Mouse (Mus musculus) frontal cortex, postnatal 14 days (tissue): ENCODE data around the gene Grin2b.
"Not testable (repeated sequence)": the region's sequence is repeated elsewhere in the genome, so short reads cannot be mapped to it uniquely, and the experiment has no call there.

Experiments used
- DNase-seq, 2 experiments: peaks; one replicate each; pipeline ENCODE4 v3.0.0; 2022; ENCODE audit warnings: low spot score in 2 of 2

The Grin2b gene

DNA sequence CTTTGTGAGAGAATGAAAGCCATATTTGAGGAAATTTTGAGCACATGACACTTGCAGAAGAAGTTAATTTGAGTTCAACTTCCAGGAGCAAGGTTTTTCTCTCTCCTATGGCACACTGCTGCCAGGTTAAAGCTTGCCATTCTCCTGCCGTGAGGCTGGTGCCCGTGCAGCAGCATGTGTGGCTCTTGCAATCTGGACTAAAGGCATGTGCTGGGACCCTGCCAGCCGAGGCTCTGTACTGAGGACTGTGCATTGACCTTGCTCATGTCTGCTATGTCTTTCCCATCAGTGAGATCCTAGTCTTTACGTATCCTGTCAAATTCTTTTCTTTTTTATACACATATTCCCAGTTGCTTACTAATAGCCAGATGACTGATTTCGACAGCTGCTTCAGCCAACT, 268.9 kb downstream of the Grin2b start:
- DNase-seq: no peak

DNA sequence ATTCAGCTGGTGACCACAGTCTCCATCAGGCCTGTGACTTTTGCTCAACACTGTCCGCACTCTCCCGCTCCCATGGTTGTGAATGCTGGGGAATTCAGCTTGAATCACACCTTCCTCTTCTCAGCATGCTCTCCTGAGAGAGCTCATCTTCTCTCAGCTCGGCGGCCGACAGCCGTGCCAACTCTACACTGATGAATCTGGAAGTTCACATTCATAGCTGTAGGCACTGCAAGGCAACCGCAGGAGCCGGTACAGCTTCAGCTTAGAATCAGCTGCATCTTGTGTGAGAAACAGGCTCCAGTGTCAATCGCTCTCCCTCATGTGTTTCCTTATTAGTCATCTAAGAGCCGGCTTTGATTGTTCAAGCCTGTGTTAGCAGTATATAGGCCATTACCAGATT, 272.9 kb downstream of the Grin2b start:
- DNase-seq: no peak

DNA sequence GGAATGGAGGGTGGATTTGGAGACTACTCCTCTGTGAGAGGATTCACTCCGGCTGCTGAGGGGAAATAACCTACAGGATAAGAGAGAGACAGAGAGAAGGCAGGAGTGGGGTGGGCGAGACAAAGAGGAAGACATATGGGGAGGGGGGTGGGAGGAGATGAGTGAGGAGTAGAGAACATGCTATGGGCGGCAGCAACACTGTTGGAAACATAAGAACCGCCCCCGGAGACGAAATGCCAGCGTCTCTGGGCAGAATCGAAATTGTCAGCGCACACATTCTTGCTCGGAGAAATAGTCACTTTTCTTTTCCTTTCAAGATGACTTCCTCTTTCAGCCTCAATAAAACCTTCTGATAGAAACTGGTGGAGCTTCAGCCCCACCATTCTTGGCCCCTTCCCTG, 274.1 kb downstream of the Grin2b start:
- peak; percentile 52 to 58 for DNase-seq

DNA sequence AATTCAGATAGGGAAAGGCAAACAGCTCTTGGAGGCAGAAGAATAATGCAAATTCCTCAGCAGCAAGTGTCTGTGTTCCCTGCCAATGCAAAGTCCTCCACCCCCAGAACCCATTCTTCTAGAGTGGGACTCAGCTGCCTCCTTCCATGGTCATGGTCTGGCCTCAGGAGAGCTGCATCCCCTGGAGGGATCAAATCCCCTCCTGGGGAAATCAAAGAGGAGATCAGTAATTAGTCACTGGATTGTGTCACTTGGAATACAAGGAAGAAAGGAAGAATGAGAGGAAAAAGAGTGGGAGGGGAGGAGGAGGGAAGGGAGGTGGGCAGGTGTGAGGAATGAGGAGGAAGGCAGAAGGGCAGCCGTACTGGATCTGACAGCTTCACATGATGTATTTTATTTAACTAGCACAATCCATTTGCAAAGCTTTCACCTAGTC, 278.5 kb downstream of the Grin2b start:
- DNase-seq: no peak

DNA sequence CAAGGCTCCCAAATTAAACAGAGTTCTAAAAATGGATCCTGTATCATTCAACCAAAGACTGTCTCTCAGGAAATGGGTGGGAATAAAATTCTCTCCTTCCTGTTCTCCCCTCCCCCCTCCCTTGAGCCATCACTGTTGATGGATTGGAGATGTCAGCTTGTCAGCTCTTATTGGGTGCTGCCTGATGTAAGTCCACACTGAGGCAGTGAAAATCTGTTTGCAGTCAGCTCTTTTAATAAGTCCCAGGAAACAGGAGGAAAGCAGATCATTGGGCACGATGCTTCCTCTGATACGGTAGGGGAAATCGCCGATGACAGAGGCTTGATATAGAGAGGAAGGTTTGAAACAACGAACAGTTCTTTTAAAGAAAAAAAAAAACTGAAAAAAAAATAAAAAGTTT, 290.7 kb downstream of the Grin2b start:
- no peak for DNase-seq

DNA sequence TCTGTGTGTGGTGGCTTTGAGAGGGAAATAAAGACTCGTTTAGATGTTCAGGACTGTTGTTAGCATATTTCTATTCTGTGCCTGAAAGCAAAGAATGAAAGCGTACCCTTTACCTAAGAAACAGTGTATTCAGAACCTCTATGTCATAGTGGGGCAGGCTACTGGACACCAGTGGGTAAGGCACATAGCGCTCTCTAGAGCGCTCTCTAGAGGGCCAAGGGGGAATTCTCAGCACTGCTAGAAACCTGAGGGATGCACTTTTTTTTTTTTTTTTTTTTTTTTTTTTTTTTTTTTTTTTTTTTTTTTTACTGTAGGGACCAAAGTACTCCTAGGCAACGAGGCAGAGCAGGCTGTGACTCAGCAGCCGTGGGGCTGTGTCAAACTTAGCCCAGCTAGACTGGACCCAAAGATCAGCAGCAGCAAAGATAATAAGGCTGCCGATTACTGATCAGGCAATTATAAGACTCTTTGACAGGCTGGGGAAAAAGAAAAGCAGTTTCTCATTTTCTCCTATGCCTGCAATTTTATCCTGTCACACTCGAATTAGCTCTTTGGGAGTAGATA, 297.1 kb downstream of the Grin2b start:
- no peak for DNase-seq

DNA sequence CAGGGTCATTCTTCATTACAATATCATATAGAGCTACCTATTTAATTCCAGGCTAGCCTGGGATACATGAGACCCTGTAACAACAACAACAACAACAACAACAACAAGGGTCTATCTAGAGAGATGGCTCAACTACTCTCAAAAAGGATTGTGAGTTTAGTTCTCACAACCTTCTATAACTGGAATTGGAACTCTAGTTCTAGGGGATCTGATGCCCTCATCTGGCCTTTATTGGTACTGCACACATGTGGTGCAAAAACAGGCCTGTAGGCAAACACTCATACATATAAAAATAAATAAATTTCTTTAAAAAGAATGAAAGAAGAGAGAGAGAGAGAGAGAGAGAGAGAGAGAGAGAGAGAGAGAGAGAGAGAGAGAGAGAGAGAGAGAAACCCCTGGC, 298.7 kb downstream of the Grin2b start:
- no peak for DNase-seq

DNA sequence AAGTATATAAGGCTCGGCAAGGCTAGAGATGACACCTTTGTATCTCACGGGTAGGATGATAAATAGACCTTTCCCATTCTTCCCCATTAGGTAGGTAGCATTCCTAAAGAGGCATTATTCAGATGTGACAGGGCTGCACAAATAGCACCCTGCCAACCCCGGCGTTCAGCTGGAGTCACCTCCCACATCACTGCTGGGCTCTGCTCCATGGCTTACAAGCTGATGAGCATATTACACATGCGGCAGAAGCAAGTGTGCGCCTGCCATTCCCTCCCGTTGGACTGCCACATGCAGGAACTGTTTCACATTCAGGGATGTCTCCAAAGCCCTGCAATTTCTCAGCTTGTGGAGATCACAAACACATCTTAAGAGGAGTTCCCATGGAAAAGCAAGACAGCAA, 307.5 kb downstream of the Grin2b start:
- DNase-seq: peak; percentile 52

DNA sequence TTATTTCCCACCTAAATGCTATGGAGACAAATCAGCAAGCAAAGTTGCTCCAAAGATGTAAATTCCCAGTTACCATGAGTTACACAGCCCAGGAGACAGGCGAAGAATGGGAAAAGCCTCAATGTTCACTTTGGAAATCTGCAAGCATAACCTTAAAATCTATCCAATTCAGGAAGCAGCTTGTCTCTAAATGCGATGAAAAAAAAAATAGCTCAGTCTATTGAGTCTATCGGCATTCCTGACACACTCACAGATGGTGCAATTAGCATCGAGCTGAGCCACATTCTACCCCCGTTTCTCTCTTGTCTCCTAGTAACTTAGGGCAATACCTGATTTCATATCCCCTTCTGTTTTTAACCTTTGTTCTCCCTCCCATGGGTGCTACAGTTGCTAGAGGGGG, 309.3 kb downstream of the Grin2b start:
- DNase-seq: no peak

DNA sequence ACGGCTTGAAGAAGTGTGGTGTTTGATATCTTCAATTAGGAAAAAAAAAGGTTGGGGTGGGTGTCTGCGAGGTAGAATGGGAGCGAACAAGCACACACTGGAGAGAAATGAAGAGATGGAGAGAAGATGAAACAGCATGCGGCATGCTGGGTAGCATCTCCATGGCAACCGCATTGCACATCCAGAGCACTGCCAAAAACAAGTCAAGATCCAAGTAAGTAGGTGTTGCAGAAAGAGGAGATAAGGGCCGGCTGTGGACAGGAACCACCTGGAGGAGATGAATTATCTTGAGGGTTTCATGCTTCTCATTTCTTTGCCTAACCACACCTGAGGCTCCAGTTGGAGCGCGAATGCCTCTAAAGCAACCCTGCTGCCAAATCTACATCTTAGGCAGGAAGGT, 313.8 kb downstream of the Grin2b start:
- DNase-seq: peak; percentile 56 to 73

DNA sequence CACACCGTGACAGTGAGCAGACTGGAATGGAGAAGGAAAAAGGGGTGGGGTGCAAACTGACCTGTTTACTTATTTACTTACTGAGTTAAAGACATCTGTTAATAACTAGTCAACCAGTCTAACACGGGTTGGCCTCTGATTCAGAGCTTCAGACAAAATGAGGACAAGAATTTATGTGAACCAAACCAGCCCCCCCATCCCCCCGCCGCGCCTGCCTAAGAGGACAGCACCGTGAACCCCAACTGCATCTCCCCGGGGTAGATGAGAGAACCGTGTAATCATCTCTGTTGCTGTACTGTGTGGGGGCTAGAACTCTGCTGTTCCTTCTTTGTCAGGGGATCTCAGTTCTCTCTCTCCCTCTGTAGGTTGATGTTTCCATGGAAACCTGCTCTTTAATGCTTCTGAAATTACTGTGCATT, 319.1 kb downstream of the Grin2b start:
- DNase-seq: no peak

DNA sequence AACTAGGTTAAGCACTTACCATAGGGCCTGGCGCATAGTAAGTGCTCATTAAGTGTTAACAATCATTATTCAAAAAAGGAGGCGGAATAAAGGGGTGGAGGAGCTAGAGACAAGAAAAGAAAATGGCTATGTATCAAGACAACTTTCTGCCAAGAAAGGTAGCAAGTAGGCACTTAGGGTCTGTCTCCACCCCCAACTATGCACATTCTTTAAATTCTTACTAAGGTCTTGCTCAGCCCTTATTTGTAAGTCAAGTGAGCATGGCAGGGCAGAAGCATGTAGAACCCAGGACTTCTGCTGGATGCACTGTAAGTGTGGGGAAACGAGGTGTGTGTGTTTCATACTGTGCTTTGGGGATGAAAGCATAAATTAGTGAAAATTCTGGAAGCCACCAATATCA, 329.6 kb downstream of the Grin2b start:
- no peak for DNase-seq

DNA sequence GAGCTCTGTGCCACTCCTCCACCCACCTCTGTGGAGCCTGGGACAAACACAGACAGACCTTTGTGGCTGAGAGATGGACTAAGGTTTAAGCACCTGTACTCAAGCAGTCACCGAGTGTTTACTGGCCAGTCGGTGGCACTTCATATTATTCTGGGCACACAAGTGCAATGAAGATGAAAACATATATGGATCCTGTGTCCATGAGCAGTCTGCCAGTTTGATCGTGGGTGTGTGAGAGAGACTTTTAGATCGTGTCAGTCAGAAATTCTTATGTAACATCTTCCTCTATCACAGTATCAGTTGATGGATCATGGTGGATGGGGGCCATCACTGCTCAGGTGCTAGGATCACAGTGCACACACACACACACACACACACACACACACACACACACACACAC, 337.0 kb downstream of the Grin2b start:
- no peak for DNase-seq

DNA sequence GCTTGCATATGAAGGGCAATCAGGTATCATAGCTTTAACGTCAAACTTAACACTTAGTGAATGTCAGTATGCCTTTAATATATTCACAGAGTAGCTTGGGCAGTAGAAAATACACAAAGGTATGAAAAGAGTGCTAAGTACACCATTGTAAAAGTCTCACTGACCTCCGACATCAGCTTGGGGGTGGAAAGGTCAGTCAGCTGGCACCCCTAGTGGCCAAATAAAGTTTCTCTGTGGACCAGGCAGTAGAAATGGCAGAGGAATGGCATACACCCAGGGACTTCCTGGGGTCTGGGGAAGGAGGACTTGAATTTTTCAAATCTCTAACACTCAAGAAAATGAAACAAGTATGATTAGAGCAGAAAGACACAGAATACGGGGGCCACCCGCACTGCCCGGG, 339.8 kb downstream of the Grin2b start:
- DNase-seq: no peak

DNA sequence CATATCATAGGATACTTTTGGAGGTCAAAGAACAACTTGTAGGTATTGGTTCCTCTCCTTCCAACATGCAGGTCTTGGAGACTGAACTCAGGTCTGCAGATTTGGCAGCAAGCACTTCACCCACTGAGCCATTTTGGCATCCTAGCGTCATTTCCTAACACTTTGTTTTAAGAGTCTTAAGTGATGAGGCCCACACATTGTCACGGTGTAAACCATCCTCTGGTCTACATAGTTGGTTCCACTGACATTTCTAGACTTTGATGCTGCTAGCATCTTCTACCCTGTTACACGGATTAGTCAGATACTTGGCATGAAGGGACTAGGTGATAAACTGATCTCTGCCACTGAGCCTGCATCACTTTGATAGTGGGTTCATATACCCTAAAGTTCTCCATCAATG, 341.3 kb downstream of the Grin2b start:
- no peak for DNase-seq

DNA sequence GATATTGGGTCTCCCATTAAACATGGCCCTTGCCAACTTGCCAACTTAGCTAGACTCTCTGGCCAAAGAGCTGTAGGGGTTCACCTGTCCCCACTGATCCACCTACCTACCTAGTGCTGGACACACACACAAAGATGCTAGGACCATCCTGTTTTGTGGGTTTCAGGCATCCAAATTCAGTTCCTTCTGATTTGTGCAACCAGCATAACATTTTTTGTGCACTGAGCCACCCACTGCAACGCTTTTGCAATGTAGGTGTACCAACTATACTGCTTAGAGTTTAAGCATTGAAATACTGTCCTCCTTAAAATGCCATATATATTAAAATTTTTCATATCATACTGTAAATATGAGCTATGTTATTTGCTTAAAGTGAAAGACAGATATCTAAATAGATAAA, 342.3 kb downstream of the Grin2b start:
- DNase-seq: no peak

DNA sequence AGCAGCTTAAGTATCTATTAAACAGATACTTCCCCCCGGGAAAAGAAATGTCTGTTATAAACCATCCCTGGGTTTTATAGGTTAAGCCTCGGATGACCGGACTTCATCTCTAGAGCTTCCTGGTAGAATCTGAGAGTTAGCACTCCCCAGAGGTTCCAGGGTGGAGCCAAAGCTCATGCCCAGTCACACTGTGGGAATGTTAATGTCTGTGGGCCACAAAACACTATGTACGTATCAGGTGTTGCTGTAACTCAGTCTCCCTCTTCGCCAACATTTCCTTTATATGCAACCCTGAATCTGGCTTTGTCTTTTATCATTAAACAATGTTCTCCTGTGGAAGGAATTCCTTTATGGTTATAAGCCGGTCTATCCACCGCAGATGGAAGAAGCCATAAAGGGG, 343.9 kb downstream of the Grin2b start:
- no peak for DNase-seq

DNA sequence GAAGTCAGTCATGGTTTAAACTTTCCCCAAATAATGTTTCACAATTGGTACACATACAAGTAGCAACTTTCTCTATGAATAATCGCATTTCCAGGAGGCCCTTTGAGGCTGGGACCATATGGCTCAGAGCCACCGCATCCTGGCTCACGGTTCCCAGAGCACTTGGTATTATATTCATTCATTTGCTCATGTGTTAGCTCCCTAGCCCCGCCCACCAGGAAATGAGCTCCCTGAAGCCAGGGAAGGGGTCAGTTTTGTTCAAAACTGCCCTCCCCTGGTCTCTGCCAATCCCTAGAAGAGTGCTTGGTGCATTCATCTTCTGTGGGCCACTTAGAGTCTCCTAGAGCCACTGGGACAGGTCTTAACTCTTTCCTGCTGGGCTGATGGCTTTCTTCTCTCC, 344.3 kb downstream of the Grin2b start:
- no peak for DNase-seq

DNA sequence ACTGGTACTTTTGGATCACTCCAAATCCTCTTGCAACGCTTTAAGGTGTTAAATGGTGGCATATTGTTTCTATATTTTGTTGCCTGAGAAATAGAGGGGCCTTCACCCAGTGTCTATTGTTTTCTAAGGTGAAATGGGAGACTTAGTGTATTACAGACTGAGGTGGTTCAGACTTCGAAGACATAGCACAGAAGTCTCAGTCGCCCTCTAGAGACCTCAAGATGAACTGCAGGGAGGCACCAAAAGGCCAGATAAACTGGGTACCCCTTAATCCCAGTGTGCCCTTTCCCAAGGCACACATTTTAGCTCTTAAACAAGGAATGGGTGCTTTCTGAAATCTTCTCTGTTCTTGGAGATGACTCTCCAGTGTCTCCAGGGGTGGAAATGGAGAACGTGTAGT, 345.4 kb downstream of the Grin2b start:
- peak in 1 of 2 experiments; percentile 51 for DNase-seq

DNA sequence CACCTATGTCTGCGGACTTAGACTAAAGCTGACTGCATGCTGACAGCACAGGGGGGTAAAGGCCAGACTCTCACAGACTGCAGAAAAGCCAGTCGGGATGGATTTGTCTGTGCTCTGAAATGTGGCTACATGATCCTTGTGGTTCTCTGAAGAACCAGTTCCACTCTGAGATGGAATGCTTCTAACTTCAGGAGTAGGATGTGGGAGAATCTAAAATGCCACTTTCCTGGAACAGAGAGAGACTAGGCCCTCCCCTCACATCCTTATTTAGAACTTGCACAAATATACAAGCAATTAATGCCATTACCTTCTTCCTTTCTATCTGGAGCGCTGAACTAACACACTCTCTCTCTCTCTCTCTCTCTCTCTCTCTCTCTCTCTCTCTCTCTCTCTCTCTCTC, 346.0 kb downstream of the Grin2b start:
- no peak for DNase-seq

DNA sequence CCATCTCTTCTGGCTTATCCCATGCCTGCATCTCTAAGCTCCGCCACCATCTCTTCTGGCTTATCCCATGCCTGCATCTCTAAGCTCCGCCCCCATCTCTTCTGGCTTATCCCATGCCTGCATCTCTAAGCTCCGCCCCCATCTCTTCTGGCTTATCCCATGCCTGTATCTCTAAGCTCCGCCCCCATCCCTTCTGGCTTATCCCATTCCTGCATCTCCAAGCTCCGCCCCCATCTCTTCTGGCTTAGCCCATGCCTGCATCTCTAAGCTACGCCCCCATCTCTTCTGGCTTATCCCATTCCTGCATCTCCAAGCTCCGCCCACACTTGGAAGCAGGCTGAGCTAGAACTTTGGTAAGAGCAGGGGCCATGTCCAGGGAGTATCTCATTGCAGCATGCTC, 346.5 kb downstream of the Grin2b start:
- not testable (repeated sequence) for DNase-seq

DNA sequence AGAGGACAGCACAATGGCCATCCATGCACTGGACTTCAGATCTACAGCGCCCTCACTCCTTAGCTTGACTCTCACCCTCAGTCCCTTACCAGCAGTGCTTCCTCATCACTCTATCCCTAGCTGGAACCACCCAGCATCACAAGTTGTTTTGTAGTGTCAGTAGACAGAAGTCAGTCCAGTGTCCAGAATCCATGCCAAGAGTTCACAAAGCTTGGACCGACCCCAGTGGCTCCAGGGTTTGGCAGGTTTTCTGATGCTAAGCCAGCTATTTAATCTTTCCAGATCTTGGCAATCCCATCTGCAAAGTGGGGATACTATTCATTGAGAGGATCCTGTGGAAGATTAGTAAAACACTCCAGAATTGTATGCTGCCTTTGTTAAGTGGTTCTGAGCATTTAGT, 355.9 kb downstream of the Grin2b start:
- DNase-seq: no peak

DNA sequence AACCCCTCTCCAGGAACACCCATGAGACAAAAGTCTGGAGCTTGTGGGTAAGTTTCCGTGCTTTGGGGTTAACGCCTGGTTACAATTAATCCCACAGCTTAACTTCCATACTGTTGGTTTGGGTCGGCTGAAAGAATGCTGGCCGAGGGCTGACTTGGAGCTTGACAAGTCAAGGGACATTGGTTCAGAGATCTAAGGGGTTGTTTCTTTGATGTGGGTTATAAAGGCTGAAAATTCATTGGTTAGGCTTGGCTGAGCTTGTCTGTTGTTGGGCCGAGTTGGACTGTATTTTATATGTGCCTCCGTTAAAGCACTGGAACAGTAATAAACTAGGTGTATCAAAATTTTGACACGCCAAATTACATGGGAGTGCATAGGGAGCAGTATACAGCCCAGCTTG, 359.6 kb downstream of the Grin2b start:
- no peak for DNase-seq

DNA sequence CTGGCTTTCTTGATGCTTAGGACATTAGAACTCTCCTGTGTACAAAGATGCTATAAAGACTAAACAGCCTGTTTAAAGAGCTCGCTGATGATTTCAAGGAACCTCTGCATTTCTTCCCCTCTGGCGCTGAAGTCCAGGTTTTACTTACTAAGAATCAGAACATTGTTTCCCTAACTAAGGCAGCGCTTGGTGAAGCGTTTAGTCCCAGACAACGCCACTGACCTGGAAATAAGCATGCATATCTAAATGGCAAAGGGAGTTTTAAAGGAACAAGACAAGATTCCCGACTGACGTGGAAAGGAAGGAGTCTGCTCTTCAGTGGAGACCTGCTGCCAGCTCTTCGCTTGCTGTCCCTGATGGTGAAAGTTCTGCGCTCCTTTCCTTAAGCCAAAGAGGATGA, 367.9 kb downstream of the Grin2b start:
- no peak for DNase-seq

DNA sequence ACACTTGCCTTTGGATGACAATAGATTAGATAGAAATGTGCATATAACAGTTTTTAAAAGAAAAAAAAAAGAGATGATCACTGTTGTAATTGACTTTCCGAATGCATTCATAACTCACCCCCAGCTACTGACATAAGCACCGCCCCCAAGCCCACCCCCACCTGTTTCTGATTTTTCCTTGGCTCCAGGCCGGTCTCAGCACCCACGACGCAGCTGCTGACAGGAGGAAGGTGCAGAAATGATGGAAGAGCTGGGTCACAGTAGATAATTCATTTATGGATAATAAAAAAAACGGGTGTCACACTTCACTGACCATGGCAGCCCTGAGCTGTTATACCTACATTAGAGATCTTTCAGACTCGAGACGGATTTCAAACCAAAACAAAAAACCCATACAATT, 373.4 kb downstream of the Grin2b start:
- DNase-seq: no peak
